Mouse (Mus musculus): ENCODE results near the gene Trmo. TPM values are rescaled to one million over a fixed set of nuclear protein-coding genes. Genes with fewer than 3 reads are reported as not detected.

The Trmo gene
- total RNA-seq (2015; ENCODE audit: low replicate concordance): 39.8 and 54.5 TPM in 2 replicates
- total RNA-seq (2017; ENCODE audit: low replicate concordance): 64.6 and 70.5 TPM in 2 replicates

DNA sequence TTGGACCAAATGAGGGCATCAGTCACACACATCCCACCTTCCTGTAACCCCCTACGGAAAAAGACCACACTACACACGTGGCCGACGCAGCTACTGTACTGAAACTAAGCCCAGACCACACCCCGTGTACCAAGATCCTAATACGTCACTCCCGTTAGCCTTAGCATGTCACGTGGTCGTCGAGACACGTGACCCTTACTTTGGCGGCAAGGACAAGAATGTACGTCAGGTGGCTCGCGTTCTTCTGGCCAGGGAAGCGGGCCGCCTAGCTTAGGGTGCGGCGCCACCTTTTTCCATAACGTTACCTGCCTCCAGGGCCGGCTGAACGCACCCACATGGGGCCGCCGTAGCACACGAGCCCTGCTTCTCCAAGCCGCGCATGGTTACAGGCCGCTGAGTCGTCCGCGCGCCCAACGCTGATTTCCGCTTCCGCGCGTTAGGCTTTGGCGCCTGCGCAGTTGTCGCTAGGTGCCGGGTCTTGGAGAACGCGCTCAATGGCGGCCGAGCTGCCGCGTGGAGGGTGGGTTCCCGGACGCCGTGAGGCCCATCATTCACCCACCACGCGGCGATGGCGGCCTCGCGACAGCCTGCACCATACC lies at the start of gene Trmo:
TSS of gene Trmo (minus strand) at position 425 of the 599 bp plus-strand sequence.
- ATAC-seq (replicated peaks; ENCODE audit: low FRiP score, poor library complexity, severe bottlenecking): peak; percentile 89

- peak; percentile 97 for ATAC-seq (replicated peaks; ENCODE audit: low FRiP score, poor library complexity, severe bottlenecking)
These were observed 43.3 kb upstream of the Trmo start for GRCm38 (mm10) chr4:46432339-46433036.

GRCm38 (mm10) chr4:46428903-46429499 lies 39.8 kb upstream of the Trmo start:
- no peak for ATAC-seq (replicated peaks; ENCODE audit: low FRiP score, poor library complexity, severe bottlenecking)

- no peak for ATAC-seq (replicated peaks; ENCODE audit: low FRiP score, poor library complexity, severe bottlenecking)
These were observed 33.4 kb upstream of the Trmo start for GRCm38 (mm10) chr4:46422625-46423024.

DNA sequence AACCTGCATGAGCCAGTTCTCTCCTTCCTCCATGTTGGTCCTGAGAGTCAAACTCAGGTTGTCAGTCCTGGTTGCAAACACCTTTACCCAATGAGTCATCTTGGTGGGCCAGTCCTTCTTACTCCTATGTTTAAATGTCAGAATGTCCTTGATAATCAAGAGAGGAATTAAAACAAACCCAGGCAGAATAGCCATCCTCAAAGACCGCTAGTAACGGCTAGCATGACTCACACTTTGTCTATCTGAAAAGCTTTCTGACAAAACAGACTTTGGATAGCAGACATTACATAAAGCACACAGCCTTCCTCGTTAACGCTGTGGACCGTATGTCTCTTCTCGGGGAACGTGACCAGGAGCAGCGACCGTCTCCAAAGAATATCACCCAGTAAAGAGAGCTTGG lies 29.6 kb upstream of the Trmo start:
- ATAC-seq (replicated peaks; ENCODE audit: low FRiP score, poor library complexity, severe bottlenecking): no peak

- peak; percentile 91 for ATAC-seq (replicated peaks; ENCODE audit: low FRiP score, poor library complexity, severe bottlenecking)
These were observed 28.3 kb upstream of the Trmo start for GRCm38 (mm10) chr4:46417491-46417890.

DNA sequence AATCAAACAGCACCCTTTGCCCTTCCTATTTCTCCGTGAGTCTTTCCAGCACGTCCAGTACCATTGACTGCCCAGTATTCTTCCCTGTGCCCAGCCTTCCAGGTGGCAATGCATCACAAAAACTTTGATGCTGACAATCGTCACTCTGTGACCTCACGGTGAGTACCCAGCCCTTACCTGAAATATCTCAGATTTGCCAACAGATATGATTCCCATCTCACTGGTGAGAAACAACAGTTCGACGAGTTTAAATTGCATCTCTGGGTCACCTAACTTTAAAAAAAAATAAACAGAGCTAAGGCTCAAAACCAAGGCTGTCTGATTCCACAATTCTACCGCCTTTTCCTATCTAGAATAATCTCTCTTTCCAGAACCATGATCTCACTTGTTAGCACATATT lies 24.2 kb upstream of the Trmo start, which contains the start of gene Hemgn:
TSS of gene Hemgn (minus strand) at position 101 of the 400 bp plus-strand sequence.
- ATAC-seq (replicated peaks; ENCODE audit: low FRiP score, poor library complexity, severe bottlenecking): no peak

DNA sequence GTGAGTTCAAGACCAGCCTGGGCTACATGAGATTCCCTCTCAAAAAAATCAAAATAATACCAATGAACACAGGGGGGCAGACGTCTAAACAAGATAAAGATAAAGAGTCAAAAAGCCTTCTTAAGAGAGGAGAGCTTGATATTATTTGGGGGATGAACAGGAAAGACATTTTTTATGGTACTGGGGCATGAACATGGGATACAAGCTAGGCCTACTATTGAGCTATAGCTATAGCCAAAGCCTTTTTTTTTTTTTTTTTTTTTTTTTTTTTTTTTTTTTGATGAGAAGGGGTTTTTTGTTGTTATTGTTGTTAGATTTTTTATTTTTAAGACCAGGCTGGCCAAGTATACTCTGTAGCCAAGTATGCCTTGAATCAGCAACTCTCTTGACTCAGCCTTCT lies 22.9 kb upstream of the Trmo start:
- 0 out of 2 replicates have a peak, but pooled peaks have one; percentile 1 for ATAC-seq (replicated peaks; ENCODE audit: low FRiP score, poor library complexity, severe bottlenecking)

DNA sequence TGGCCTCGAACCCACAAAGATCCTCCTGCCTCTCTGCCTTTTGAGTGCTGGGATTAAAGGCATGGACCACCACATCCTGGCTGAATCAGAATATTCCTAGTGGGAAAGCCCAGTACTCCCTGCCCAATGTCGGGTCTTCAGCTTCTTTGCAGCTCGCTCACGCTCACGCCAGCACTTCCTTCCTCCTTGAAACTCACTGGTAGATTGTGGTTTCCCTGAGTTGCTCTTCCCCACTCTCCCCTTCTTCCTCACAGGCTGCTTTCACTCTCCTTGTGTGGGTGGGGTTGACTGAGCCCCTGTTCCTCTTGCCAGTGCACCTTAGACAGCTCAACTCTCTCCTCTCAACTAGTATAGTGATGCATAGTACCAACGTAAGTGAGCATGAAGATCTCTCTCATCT lies 22.3 kb upstream of the Trmo start:
- ATAC-seq (replicated peaks; ENCODE audit: low FRiP score, poor library complexity, severe bottlenecking): no peak

DNA sequence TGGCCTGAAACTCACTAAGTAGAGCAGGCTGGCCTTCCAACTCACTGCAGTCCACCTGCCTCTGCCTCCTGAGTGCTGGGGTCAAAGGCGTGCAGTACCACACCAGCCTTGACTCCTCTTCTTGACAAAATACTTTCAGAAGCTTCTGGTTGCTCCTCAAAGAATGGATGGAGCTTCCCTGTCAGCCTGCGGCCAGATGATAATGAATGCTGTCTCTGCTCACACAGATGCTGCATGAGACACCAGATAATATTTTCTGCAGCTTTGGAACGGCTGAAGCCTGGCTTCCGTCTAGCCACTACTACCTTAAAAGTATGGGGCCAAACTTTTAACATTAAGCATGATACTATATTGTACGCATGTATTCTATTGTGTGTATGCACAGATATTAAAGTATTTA lies 21.4 kb upstream of the Trmo start:
- peak; percentile 75 for ATAC-seq (replicated peaks; ENCODE audit: low FRiP score, poor library complexity, severe bottlenecking)

DNA sequence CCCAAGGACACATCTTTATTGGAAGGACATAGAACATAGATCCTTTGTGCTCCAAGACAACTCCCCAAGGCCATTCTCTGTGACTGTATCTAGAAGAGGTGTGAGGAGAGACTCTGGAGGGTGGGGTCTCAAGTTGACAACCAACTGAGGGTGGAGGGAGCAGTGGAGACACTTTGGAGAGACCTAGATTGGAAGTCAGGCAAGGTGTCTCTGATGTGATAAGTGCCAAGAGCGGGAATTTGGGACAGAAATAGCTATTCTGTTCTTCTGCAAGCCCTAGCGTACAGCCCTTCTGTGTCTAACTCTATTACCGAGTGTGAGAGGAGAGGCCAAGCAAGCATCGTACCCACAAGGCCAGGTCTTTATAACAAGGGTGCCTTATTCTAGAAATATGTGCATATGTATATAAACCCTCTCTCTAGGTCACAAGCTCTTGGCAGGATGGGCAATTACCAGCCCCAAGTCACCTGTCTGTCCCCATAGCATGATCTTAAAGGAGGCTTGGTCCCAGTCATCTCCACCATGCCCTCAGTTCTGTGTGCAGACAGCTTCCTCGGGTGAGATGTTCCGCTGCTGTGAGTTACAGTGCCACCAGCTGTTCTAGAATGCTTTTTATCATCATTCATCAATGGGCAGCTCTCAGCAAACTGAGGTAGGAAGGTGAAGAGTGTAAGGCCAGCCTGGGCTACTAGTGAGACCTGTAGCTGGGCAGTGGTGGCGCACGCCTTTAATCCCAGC lies 17.9 kb upstream of the Trmo start:
- peak; percentile 56 for ATAC-seq (replicated peaks; ENCODE audit: low FRiP score, poor library complexity, severe bottlenecking)

DNA sequence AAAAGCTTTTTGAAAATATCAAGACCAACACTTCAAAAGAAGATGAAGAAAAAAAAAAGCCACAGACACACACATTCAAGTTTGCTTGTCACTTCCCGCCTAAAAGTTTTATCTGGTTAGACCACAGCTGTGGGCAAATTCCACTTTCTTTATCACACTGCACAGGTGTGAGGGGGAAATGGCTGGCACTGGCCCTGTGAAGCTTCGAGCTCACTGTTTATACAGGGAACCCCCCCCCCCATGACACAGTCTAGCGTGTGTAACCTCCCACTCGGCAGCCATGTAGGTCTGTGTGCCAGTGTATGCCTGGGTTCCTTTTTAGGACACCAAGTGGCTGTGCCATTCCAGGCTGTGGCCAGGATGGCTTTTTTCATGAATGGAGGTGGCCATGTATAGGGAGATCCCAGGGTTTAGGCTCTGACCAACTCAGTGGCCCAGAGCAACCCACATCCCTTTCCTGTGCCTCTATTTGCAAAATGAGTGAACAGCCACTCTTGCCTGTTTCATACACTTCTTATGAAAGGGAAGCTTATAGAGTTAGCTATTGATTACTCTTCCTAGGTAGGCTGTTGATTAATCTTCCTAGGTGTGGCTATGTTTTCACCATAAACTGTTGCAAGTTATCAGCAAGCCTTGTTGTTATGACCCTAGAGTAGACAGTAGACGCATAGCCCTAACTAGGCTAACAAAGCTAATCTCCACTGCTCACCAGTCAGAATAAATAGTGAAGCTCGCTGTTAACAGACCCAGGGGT lies 15.0 kb upstream of the Trmo start:
- ATAC-seq (replicated peaks; ENCODE audit: low FRiP score, poor library complexity, severe bottlenecking): peak; percentile 65

DNA sequence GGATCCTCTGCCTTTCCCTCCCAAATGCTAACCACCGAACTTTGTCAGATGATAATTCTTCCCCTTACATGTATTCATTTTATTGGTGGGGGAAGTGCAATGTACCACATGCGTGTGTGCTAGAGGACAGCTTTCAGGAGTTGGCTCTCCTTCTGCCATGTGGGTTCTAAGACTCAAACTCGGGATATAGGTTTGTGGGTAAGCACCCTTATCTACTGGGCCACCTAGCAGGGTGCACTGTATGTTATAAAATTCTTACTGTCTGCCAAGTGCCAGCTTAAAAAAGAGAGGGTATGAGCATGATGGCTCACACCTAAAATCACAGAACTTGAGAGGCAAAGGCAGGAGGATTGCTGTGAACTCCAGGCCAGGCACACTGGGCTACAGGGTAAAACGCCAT lies 9.6 kb upstream of the Trmo start:
- ATAC-seq (replicated peaks; ENCODE audit: low FRiP score, poor library complexity, severe bottlenecking): no peak

DNA sequence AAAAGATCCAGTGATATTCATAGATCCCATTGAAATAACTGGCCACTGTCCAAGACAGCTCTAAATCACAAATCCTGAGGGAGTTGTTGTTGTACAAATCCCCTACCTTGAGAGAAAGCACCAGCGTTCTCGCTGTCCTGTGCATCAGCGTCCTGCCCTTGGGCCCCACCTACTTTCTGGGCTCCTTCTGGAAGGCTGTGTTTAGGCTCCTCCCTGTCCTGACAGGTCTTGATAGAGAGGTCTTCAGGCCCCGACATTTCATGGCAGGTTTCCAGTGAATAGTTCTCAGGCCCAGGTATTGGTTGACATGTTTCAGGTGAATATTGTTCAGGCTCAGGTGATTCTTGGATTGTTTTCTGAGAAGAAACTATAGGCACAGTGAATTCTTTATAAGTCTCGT lies 6.5 kb upstream of the Trmo start:
- ATAC-seq (replicated peaks; ENCODE audit: low FRiP score, poor library complexity, severe bottlenecking): peak; percentile 88

DNA sequence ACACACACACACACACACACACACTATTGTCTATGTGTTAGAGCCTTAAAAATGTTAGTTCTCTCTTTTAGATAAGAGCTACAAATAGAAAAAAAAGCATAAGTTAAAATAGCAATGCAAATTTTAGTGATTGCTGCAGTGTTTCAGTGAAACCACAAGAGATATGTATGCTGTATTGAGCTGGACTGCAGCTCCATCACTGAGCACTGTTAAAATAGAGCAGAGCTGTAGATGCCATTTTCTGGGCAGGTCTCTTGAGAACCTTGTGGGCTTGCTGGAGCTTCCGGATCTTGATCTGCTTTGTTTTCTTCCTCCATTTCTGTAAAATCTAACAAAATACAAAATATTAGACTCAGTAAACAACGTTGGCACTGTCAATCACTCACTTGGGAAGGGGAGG lies 5.2 kb upstream of the Trmo start:
- ATAC-seq (replicated peaks; ENCODE audit: low FRiP score, poor library complexity, severe bottlenecking): no peak

DNA sequence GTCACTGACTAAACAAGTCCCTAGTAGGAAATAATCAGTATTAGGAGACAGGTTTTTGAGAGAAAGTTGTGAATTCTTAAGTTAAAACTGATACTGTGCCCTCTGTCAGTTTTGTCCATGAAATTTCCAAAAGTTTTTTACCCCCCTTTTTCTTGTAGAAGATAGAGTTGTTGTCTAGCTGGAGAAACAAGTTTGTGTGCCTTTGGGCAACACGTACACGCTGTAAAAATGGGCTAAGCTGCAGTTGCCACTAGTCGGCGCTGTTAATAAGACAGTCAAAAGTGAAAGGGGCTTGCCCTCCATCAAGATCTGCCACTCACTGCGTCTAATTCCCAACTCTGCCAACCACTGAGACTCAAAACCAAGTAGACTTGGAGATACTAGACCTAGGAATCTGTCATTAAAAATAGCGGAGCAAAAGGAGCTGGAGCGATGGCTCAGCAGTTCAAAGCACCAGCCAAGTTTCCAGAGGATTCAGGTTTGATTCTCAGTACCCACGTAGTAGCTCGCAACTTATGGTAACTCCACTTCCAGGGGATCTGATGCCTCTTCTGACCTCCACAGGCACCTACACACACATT lies 1.2 kb upstream of the Trmo start:
- ATAC-seq (replicated peaks; ENCODE audit: low FRiP score, poor library complexity, severe bottlenecking): peak; percentile 59

- peak; percentile 24; the same call in 1 of the 2 replicates for ATAC-seq (replicated peaks; ENCODE audit: low FRiP score, poor library complexity, severe bottlenecking)
These were observed 540 bp upstream of the Trmo start for GRCm38 (mm10) chr4:46389612-46390341.

DNA sequence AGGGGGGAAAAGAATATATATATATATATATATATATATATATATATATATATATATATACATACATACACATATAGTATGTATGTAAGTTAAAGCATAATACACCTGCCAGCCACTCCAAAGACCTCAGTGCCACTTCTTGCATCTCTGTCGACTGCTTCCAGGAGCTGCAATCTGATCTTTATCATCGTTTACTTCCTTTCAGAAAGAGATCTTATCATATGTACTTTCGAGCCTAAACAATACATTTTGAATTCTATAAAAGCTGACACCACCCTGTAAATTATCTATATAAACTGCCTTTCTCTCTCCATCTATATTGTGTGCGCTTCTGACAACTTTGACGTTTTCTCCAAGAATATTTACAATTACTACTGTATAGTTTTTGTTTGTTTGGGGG lies 681 bp downstream of the Trmo start:
- no peak for ATAC-seq (replicated peaks; ENCODE audit: low FRiP score, poor library complexity, severe bottlenecking)

Measured in erythroblast, adult 5-6 weeks (primary cell).